Mouse (Mus musculus): ENCODE data around the gene Nrbp1. TPM values are rescaled to one million over a fixed set of nuclear protein-coding genes. Genes with fewer than 3 reads are reported as not detected.

Nrbp1 gene
- polyA plus RNA-seq, 1 experiment from 2014 or later: 167 TPM

Other genes with a start within 250 kb of the Nrbp1 start
- gene Atraid, start 192.6 kb upstream of the Nrbp1 start, polyA plus RNA-seq (2015; fragmentation: Nextera tagmentation; extraction: Ambion mirVana): 149 and 154 TPM in 2 replicates
- 7.8 and 8.1 TPM in 2 replicates for gene Slc5a6, start 191.9 kb upstream of the Nrbp1 start, polyA plus RNA-seq (2015; fragmentation: Nextera tagmentation; extraction: Ambion mirVana)
- gene Cad, start 186.1 kb upstream of the Nrbp1 start, polyA plus RNA-seq (2015; fragmentation: Nextera tagmentation; extraction: Ambion mirVana): 27.5 and 29.6 TPM in 2 replicates
- not detected in 2 replicates for gene Dnajc5g, start 134.6 kb upstream of the Nrbp1 start, polyA plus RNA-seq (2015; fragmentation: Nextera tagmentation; extraction: Ambion mirVana)
- 0.25 and 0.29 TPM in 2 replicates for gene Slc30a3, start 132.6 kb upstream of the Nrbp1 start, polyA plus RNA-seq (2015; fragmentation: Nextera tagmentation; extraction: Ambion mirVana)
- gene Trim54, start 124.2 kb upstream of the Nrbp1 start, polyA plus RNA-seq (2015; fragmentation: Nextera tagmentation; extraction: Ambion mirVana): 0.36 and 0.70 TPM in 2 replicates
- gene Ucn, start 102.0 kb upstream of the Nrbp1 start, polyA plus RNA-seq (2015; fragmentation: Nextera tagmentation; extraction: Ambion mirVana): not detected in 2 replicates
- 51.3 and 60.6 TPM in 2 replicates for gene Mpv17, start 86.6 kb upstream of the Nrbp1 start, polyA plus RNA-seq (2015; fragmentation: Nextera tagmentation; extraction: Ambion mirVana)
- gene Gm29609, start 61.0 kb upstream of the Nrbp1 start, polyA plus RNA-seq (2015; fragmentation: Nextera tagmentation; extraction: Ambion mirVana): 1.1 and 1.4 TPM in 2 replicates
- gene Gtf3c2, start 60.7 kb upstream of the Nrbp1 start, polyA plus RNA-seq (2015; fragmentation: Nextera tagmentation; extraction: Ambion mirVana): 68.4 and 69.3 TPM in 2 replicates
- 146 and 147 TPM in 2 replicates for gene Snx17, start 47.6 kb upstream of the Nrbp1 start, polyA plus RNA-seq (2015; fragmentation: Nextera tagmentation; extraction: Ambion mirVana)
- 61.2 and 64.3 TPM in 2 replicates for gene Eif2b4, start 47.4 kb upstream of the Nrbp1 start, polyA plus RNA-seq (2015; fragmentation: Nextera tagmentation; extraction: Ambion mirVana)
- 8.8 and 9.5 TPM in 2 replicates for gene Zfp513, start 38.6 kb upstream of the Nrbp1 start, polyA plus RNA-seq (2015; fragmentation: Nextera tagmentation; extraction: Ambion mirVana)
- gene Ppm1g, start 20.2 kb upstream of the Nrbp1 start, polyA plus RNA-seq (2015; fragmentation: Nextera tagmentation; extraction: Ambion mirVana): 141 and 144 TPM in 2 replicates
- gene Gm9970, start 368 bp downstream of the Nrbp1 start, polyA plus RNA-seq (2015; fragmentation: Nextera tagmentation; extraction: Ambion mirVana): 0.40 and 0.64 TPM in 2 replicates
- gene Krtcap3, start 10.8 kb downstream of the Nrbp1 start, polyA plus RNA-seq (2015; fragmentation: Nextera tagmentation; extraction: Ambion mirVana): 36.4 and 37.9 TPM in 2 replicates
- gene Ift172, start 50.3 kb downstream of the Nrbp1 start, polyA plus RNA-seq (2015; fragmentation: Nextera tagmentation; extraction: Ambion mirVana): 33.8 and 37.2 TPM in 2 replicates
- 51.5 and 54.8 TPM in 2 replicates for gene Fndc4, start 55.2 kb downstream of the Nrbp1 start, polyA plus RNA-seq (2015; fragmentation: Nextera tagmentation; extraction: Ambion mirVana)
- gene Gckr, start 56.6 kb downstream of the Nrbp1 start, polyA plus RNA-seq (2015; fragmentation: Nextera tagmentation; extraction: Ambion mirVana): 0.07 and 0.16 TPM in 2 replicates
- gene Zfp512, start 211.6 kb downstream of the Nrbp1 start, polyA plus RNA-seq (2015; fragmentation: Nextera tagmentation; extraction: Ambion mirVana): 48.2 and 55.3 TPM in 2 replicates
- gene 4930548H24Rik, start 244.9 kb downstream of the Nrbp1 start, polyA plus RNA-seq (2015; fragmentation: Nextera tagmentation; extraction: Ambion mirVana): not detected in 2 replicates

All from lung, embryonic 15.5 days (tissue).